Mouse (Mus musculus) G1E (cell line): Measurements from ENCODE around the gene Tbc1d21.

ENCODE experiments used
- CTCF ChIP-seq: IDR thresholded peaks from 2 replicates; pipeline ENCODE4 v1.5.1; 2012; ENCODE audit warnings: low read depth, low read length, inconsistent platforms, mixed read lengths
- GATA1 ChIP-seq: IDR thresholded peaks from 2 replicates; pipeline ENCODE4 v1.6.1; 2012; ENCODE audit warnings: borderline replicate concordance, low read length, inconsistent platforms, mixed read lengths
- GATA2 ChIP-seq: IDR thresholded peaks from 2 replicates; pipeline ENCODE4 v1.6.1; 2012; ENCODE audit warnings: low read depth, low read length, inconsistent platforms, borderline replicate concordance
- POLR2AphosphoS5 ChIP-seq: IDR thresholded peaks from 2 replicates; pipeline ENCODE4 v1.6.1; 2012; ENCODE audit warnings: low read depth, low read length, inconsistent platforms; ENCODE audit not compliant: insufficient replicate concordance
- TAL1 ChIP-seq: conservative IDR thresholded peaks from 2 replicates; pipeline ENCODE4 v1.6.1; 2012; ENCODE audit warnings: low read depth, low read length, inconsistent platforms, mixed read lengths

- TF ChIP-seq CTCF (no peak), TAL1 (no peak), GATA2 (no peak), GATA1 (no peak), POLR2AphosphoS5 (no peak)
Observed at GRCm38 (mm10) chr9:58330293-58330692, 40.0 kb downstream of the Tbc1d21 start.
